Mouse (Mus musculus) heart, postnatal 0 days (tissue): ENCODE data around the gene Cars2. TPM values are rescaled to one million over a fixed set of nuclear protein-coding genes. Genes with fewer than 3 reads are reported as not detected.

Experiments
- ATAC-seq: fragments of 200-750 bp; cut with Nextera tagmentation; 2 replicates; pipeline ENCODE4 v1.8.0; 2017; ENCODE audit warnings: low read depth, moderate number of reproducible peaks, moderate library complexity; ENCODE audit not compliant: insufficient read depth
- DNase-seq: peaks from one replicate; pipeline ENCODE4 v3.0.0-alpha.2; 2016; ENCODE audit warnings: low spot score
- H3K27ac ChIP-seq: fragments of 300-500 bp; sonication (generic); 2 replicates; pipeline ENCODE4 v1.5.1; 2014; ENCODE audit warnings: low read depth, mild to moderate bottlenecking
- H3K27me3 ChIP-seq: fragments of 300-500 bp; sonication (generic); 2 replicates; pipeline ENCODE4 v1.6.1; 2014; ENCODE audit warnings: low read length, mixed read lengths; ENCODE audit not compliant: control insufficient read depth, insufficient read depth
- H3K36me3 ChIP-seq: fragments of 300-500 bp; sonication (generic); replicated peaks from 2 replicates; pipeline ENCODE4 v1.6.1; 2014; ENCODE audit warnings: low read length, mixed read lengths; ENCODE audit not compliant: control insufficient read depth, insufficient read depth
- H3K4me1 ChIP-seq: fragments of 300-500 bp; sonication (generic); 2 replicates; pipeline ENCODE4 v1.6.1; 2014; ENCODE audit warnings: antibody characterized with exemption; ENCODE audit not compliant: control insufficient read depth, insufficient read depth
- H3K4me2 ChIP-seq: fragments of 300-500 bp; sonication (generic); 2 replicates; pipeline ENCODE4 v1.6.1; 2014; ENCODE audit warnings: low read depth, mild to moderate bottlenecking, low read length, moderate library complexity
- H3K4me3 ChIP-seq: fragments of 300-500 bp; sonication (generic); 2 replicates; pipeline ENCODE4 v1.5.1; 2014; ENCODE audit warnings: low read depth, low read length
- H3K9ac ChIP-seq: fragments of 300-500 bp; sonication (generic); replicated peaks from 2 replicates; pipeline ENCODE4 v1.6.1; 2014; ENCODE audit warnings: low read depth, low read length, mixed read lengths
- H3K9me3 ChIP-seq: fragments of 300-500 bp; sonication (generic); replicated peaks from 2 replicates; pipeline ENCODE4 v1.6.1; 2016; ENCODE audit warnings: low read length; ENCODE audit not compliant: control insufficient read depth
- CTCF ChIP-seq: IDR thresholded peaks from 2 replicates; pipeline ENCODE4 v1.5.1; 2016; ENCODE audit warnings: antibody characterized with exemption, control low read depth, low read depth
- EP300 ChIP-seq: IDR thresholded peaks from 2 replicates; pipeline ENCODE4 v1.6.1; 2016; ENCODE audit warnings: antibody characterized with exemption, low read depth
- WGBS: fragments of 180-500 bp; shearing (Covaris S2); extraction: QIAGEN DNeasy Blood & Tissue Kit; methylation state at CpG from one replicate; pipeline ENCODE4 v1.1.7; 2014; 5-methylcytosine and 5-hydroxymethylcytosine counted together
- polyA plus RNA-seq: library from polyadenylated mRNA; unstranded; fragments of >200 nt; fragmentation: Nextera tagmentation; extraction: Ambion mirVana; gene quantifications from 2 replicates; pipeline ENCODE4 v1.2.1, GENCODE M21; 2015
- total RNA-seq: library from RNA; depleted of rRNA; stranded (reverse); fragments of >200 nt; gene quantifications from 2 replicates; pipeline ENCODE4 v1.2.3, GENCODE M21; 2014; ENCODE audit warnings: low replicate concordance

Gene Cars2
- total and polyA plus RNA-seq, 2 experiments from 2014 or later = 21.2 to 40.1 TPM

- Histone ChIP-seq H3K27ac (no peak overlapping the region), H3K9ac (no peak overlapping the region), H3K4me1 (no peaks in the 10 kb centered on the region), H3K9me3 (no peaks in the 10 kb centered on the region), H3K27me3 (no peaks in the 10 kb centered on the region), H3K4me2 (no peak overlapping the region), H3K36me3 (peaks cover 83% of the 10 kb centered on the region), H3K4me3 (no peak overlapping the region)
- TF ChIP-seq EP300 (no peak), CTCF (peak; percentile 74)
- peak; percentile 45; the same call in 1 of the 2 replicates for ATAC-seq
- 72% methylated on average over 6 of the region's 6 CpGs for WGBS
- peak; percentile 66 for DNase-seq
Measured at GRCm38 (mm10) chr8:11506802-11507201, 43.8 kb downstream of the Cars2 start.

GRCm38 (mm10) chr8:11506074-11506473, 44.5 kb downstream of the Cars2 start:
- DNase-seq = no peak
- no peak overlapping the region for H3K27ac ChIP-seq
- ATAC-seq = no peak
- no peak overlapping the region for H3K4me2 ChIP-seq
- TF ChIP-seq CTCF (0 out of 2 replicates have a peak, but pooled peaks have one; percentile 1), EP300 (no peak)
- H3K9ac ChIP-seq = no peak overlapping the region
- H3K9me3 ChIP-seq = no peaks in the 10 kb centered on the region
- H3K4me3 ChIP-seq = no peak overlapping the region
- peaks cover 75% of the 10 kb centered on the region for H3K36me3 ChIP-seq
- no peaks in the 10 kb centered on the region for H3K4me1 ChIP-seq
- no peaks in the 10 kb centered on the region for H3K27me3 ChIP-seq
- WGBS = 81% methylated on average over 14 of the region's 14 CpGs

GRCm38 (mm10) chr8:11503476-11504232, 46.9 kb downstream of the Cars2 start:
- Histone ChIP-seq H3K9me3 (no peaks in the 10 kb centered on the region), H3K27me3 (no peaks in the 10 kb centered on the region), H3K9ac (no peak overlapping the region), H3K36me3 (peaks cover 53% of the 10 kb centered on the region), H3K27ac (no peak overlapping the region), H3K4me2 (no peak overlapping the region), H3K4me1 (0 out of 2 replicates have a peak, but pooled peaks cover under 1% of the 10 kb centered on the region), H3K4me3 (no peak overlapping the region)
- TF ChIP-seq EP300 = no peak
- TF ChIP-seq CTCF = no peak
- DNase-seq (no peak), ATAC-seq (no peak)
- WGBS = 83% methylated on average over 13 of the region's 13 CpGs

GRCm38 (mm10) chr8:11498786-11499485, 51.6 kb downstream of the Cars2 start:
- WGBS = 80% methylated on average over 4 of the region's 4 CpGs
- peak overlapping the region; percentile 75; the same call in 1 of the 2 replicates for H3K4me2 ChIP-seq
- H3K27ac ChIP-seq = no peak overlapping the region
- DNase-seq (no peak), ATAC-seq (no peak)
- H3K9me3 ChIP-seq = no peaks in the 10 kb centered on the region
- no peak overlapping the region for H3K4me3 ChIP-seq
- TF ChIP-seq CTCF = no peak
- TF ChIP-seq EP300 = no peak
- H3K9ac ChIP-seq = no peak overlapping the region
- H3K4me1 ChIP-seq = peaks cover 16% of the 10 kb centered on the region
- peaks cover 14% of the 10 kb centered on the region for H3K36me3 ChIP-seq
- H3K27me3 ChIP-seq = no peaks in the 10 kb centered on the region

GRCm38 (mm10) chr8:11498281-11498680, 52.3 kb downstream of the Cars2 start:
- DNase-seq (no peak), ATAC-seq (no peak)
- Histone ChIP-seq H3K36me3 (peaks cover 8% of the 10 kb centered on the region), H3K4me3 (peak overlapping the region; percentile 95), H3K27ac (no peak overlapping the region), H3K4me2 (peak overlapping the region; percentile 75), H3K9me3 (no peaks in the 10 kb centered on the region), H3K27me3 (no peaks in the 10 kb centered on the region), H3K9ac (peak overlapping the region; percentile 89; the same call in 1 of the 2 replicates), H3K4me1 (peaks cover 16% of the 10 kb centered on the region)
- 69% methylated on average over 12 of the region's 12 CpGs for WGBS
- TF ChIP-seq CTCF (no peak), EP300 (no peak)
